Mouse (Mus musculus) layer of hippocampus, adult 2 months (tissue): ENCODE results near the gene Als2. TPM values are rescaled to one million over a fixed set of nuclear protein-coding genes. Genes with fewer than 3 reads are reported as not detected.

ENCODE experiments used
- DNase-seq, 2 experiments: peaks; one replicate each; pipeline ENCODE4 v3.0.0; 2022; ENCODE audit warnings: low spot score in 2 of 2
- H3K27ac ChIP-seq: fragments of 200-600 bp; 2 replicates; pipeline ENCODE4 v1.8.1; 2022
- H3K4me3 ChIP-seq: fragments of 200-600 bp; 2 replicates; pipeline ENCODE4 v1.8.1; 2022; ENCODE audit warnings: mild to moderate bottlenecking
- CTCF ChIP-seq: fragments of 200-600 bp; conservative IDR thresholded peaks from 2 replicates; pipeline ENCODE4 v1.8.1; 2022; ENCODE audit warnings: antibody characterized with exemption, mild to moderate bottlenecking, moderate library complexity
- long read RNA-seq, 2 experiments: library from polyadenylated mRNA; stranded (forward); transcript quantifications; one replicate each; pipeline ENCODE4 v2.0.0; 2021; ENCODE audit warnings: borderline mapping rate in 2 of 2
- total RNA-seq, 2 experiments: library from RNA; stranded (reverse); gene quantifications; 2 replicates each; pipeline ENCODE4 v1.2.3; 2021

Gene Als2
- total RNA-seq = 10 to 100 TPM; 50.0 to 51.8 TPM
- long read RNA-seq, experiment 1, full-length matches to known transcripts = 10 of 61 reads
- long read RNA-seq, experiment 1, partial matches to known transcripts = 13 of 61 reads
- long read RNA-seq, experiment 1, other reads (novel, unspliced or antisense) = 38 of 61 reads
- long read RNA-seq, experiment 2, full-length matches to known transcripts = 25 of 60 reads
- long read RNA-seq, experiment 2, partial matches to known transcripts = 28 of 60 reads
- long read RNA-seq, experiment 2, other reads (novel, unspliced or antisense) = 7 of 60 reads

DNA sequence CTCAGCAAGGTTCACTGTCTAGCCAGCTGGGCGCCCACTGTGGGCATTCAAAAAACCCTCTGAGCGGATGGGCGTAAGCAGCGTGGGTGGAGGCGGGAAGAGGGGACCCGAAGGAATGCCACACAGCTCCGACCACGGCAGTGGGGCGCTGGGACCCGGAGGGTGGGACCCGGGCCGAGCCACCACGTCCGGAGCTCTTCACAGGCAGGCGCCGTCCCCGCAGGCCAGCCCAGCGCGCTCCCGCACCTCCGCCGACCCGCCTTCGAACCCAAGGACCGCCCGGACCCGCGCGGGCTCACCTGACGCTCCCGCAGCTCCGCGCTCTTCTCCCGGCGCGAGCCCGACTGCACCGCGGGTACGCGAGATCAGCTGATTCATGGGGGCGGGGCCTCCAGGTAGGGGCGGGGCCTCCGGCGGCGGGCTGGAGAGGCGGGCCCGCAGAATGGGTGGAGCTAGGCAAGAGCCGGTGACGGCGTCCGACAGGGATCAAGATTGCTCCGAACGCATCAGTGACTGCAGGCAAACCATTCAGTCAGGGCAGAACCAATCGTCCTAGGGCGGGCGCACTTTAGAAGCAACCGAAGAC is at the start of gene Als2:
Gene Als2 (minus strand): TSS at position 376 of the 586 bp plus-strand sequence.
- Histone ChIP-seq H3K27ac (peak within 1 kb of the TSS; percentile 87), H3K4me3 (peak within 1 kb of the TSS; percentile 95)
- DNase-seq = peak; percentile 97 to 99
- no peak for TF ChIP-seq CTCF

GRCm38 (mm10) chr1:59286316-59286850 is 49.4 kb upstream of the Als2 start:
- TF ChIP-seq CTCF = peak; percentile 67

GRCm38 (mm10) chr1:59285880-59286279 is 48.8 kb upstream of the Als2 start:
- DNase-seq = no peak
- Histone ChIP-seq H3K4me3 (no peak overlapping the region), H3K27ac (no peak overlapping the region)
- no peak for TF ChIP-seq CTCF

More at GRCm38 (mm10) chr1:59286316-59286850, 49.4 kb upstream of the Als2 start:
- Histone ChIP-seq H3K27ac (no peak overlapping the region), H3K4me3 (no peak overlapping the region)
- no peak for DNase-seq

GRCm38 (mm10) chr1:59272189-59272588 is 35.2 kb upstream of the Als2 start:
- no peak overlapping the region for H3K4me3 ChIP-seq
- H3K27ac ChIP-seq = no peak overlapping the region
- no peak for TF ChIP-seq CTCF
- no peak for DNase-seq

DNA sequence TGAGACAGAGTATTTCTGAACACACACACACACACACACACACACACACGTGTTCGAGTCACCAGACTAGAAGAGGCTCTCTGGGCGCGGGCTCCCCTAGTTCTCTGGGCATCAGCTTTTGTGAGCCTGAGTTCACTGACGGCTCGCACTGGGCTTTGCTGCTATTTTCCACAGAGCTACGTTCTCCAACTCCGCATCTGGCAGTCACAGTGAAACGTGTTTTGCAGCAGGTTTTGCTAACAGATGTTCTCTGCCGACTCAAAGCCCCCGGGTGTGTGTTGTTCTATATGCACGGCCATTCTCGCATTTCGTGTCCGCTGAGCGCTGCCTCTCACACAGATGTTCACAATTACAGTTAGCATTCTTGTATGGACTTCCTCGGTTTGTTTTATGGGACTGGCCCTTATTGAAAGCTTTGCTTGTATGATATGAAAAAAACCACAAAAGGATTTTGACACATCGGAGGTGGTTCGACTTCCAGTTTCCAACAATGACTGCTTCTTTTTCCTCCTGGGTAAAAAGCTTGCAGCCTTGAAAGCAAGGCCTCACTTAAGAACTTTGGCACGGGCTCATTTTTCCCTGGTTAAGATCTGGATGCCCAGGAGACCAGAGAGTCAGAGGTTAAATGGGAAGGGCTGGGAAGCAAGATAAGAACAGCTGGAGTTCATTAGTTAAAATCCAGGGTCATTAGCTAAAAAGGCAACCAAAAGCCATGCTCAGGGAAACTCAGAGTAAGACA is 33.1 kb upstream of the Als2 start:
- no peak for TF ChIP-seq CTCF
- Histone ChIP-seq H3K4me3 (no peak overlapping the region), H3K27ac (no peak overlapping the region)
- peak in 1 of 2 experiments; percentile 5 for DNase-seq

- TF ChIP-seq CTCF = no peak
- no peak overlapping the region for H3K4me3 ChIP-seq
- H3K27ac ChIP-seq = no peak overlapping the region
- DNase-seq = no peak
Observed at GRCm38 (mm10) chr1:59269466-59269865, 32.4 kb upstream of the Als2 start.

DNA sequence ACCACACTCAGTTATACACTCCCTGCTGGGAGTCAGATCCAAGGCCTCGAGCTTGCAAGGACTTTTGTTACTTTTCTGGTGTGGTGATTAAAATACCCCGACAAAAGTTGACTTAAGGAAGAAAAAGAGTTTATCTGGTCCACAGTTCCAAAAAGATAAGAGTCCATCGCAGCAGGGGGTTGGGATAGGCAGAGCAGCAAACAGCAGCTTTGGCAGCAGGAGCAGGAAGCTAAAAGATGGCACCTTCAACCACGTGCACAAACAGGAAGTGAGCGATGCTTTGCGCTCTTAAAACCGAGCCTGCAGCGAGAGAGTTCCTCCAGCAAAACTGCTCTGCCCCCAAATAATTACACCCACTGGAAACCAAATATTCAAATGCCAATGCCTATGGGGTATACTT is 31.9 kb upstream of the Als2 start:
- no peak overlapping the region for H3K27ac ChIP-seq
- H3K4me3 ChIP-seq = no peak overlapping the region
- TF ChIP-seq CTCF = no peak
- DNase-seq = no peak

- no peak overlapping the region for H3K27ac ChIP-seq
- H3K4me3 ChIP-seq = no peak overlapping the region
- DNase-seq = no peak
- no peak for TF ChIP-seq CTCF
Observed at GRCm38 (mm10) chr1:59257736-59258135, 20.7 kb upstream of the Als2 start.

DNA sequence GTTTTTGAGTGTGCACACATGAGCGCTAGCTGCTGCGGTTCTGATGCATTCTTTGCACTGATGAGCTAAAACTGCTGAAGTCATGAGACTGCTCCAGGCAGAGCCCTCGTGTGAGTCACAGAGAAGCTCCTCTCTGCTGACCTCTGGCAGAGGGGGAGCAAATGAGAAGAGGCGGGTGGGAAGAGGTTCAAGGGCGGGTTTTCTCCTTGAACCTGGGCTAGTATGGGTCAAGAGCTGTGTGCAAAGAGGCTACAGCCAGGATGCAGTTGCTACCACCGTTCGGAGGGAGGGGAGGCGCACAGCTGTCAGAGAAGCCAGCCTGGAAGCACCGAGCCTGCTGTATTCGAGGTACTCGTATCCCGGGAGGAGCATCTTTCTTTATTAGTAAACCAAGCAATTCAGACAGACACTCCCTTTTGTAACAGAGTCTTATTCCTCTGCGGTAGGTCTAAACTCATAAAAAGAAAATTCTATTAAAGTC is 19.8 kb upstream of the Als2 start, which contains the start of gene Cdk15:
Gene Cdk15 (plus strand): TSS at position 156 of the 481 bp plus-strand sequence.
- TF ChIP-seq CTCF = no peak
- Histone ChIP-seq H3K27ac (no peak within 1 kb of the TSS), H3K4me3 (no peak within 1 kb of the TSS)
- DNase-seq = no peak

DNA sequence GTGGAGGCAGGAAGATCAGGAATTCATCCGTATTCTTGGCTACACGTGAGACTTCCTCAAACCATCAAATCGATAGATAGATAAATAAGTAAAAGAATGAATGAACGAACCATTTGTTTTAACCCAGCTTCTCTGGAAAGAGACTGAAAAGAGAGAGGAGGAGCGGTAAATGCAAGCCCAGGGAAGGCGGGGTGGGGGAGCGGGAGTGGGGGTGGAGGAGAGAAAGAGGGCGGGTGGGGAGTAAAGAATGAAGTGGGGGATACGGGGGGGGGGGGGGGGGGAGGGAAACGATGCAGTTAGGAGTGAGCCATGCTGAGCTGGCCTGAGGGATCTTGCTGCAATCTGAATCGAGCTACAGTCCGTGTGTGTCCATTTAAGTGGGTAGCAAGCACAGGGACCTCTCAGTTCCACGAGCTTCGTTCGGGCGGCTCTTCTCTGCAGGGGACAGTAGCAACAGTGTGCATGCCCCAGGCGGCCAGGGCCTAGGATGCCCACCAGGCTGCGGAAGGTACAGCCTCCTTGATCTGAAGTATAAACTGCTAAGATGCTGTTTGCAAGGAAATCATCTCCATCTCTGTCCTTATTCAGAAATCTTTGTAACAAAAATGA is 16.4 kb upstream of the Als2 start:
- Histone ChIP-seq H3K27ac (no peak overlapping the region), H3K4me3 (peak overlapping the region; percentile 39; the same call in 1 of the 2 replicates)
- no peak for DNase-seq
- TF ChIP-seq CTCF = no peak

GRCm38 (mm10) chr1:59252762-59253161 is 15.7 kb upstream of the Als2 start:
- TF ChIP-seq CTCF = no peak
- no peak for DNase-seq
- H3K4me3 ChIP-seq = peak overlapping the region; percentile 39; the same call in 1 of the 2 replicates
- H3K27ac ChIP-seq = no peak overlapping the region

DNA sequence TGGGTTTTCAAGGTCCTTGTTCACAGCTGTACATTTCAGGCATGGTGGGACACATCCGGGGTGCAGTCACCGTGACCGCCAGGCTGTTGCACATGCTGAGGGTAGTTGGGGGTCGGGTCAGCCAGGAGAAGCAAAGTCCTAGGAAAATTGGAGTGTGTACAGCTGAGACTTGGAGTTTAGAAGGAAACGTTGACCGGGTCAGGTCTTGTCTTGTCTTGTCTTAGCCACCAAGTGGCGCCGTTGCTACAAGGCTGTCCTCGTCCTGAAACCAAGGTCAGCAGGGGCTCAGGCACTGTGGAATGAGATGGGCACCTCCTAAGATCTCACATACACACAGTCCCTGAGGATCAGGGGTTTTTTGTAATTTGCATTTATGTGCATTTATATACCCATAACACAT is 10.6 kb upstream of the Als2 start:
- TF ChIP-seq CTCF = peak; percentile 82
- DNase-seq = peak in 1 of 2 experiments; percentile 46
- H3K27ac ChIP-seq = no peak overlapping the region
- no peak overlapping the region for H3K4me3 ChIP-seq

DNA sequence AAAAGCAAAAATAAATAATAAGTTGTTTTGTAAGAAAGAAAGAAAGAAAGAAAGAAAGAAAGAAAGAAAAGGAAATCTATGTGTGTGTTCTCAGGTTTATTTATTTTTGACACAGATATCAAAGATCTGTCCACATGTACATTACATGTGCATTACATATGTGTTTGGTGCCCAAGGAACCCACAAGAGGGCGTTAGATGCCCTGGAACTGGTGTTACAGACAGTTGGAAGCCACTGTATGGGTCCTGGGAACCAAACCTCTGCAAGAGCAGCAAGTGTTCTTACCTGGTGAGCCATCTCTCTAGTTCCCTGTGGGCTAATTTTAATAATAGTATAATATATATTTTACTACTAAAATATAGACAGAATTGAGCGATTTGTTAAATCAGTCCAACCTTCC is 6.7 kb upstream of the Als2 start:
- no peak overlapping the region for H3K4me3 ChIP-seq

More for the DNA sequence above, 6.7 kb upstream of the Als2 start:
- DNase-seq = no peak
- TF ChIP-seq CTCF = no peak
- H3K27ac ChIP-seq = no peak overlapping the region
